Mouse (Mus musculus) embryonic facial prominence, embryonic 13.5 days (tissue): Measurements from ENCODE around the gene Slc39a13. TPM values are rescaled to one million over a fixed set of nuclear protein-coding genes. Genes with fewer than 3 reads are reported as not detected.
"Not testable (repeated sequence)": the region's sequence is repeated elsewhere in the genome, so short reads cannot be mapped to it uniquely, and the experiment has no call there.

Experiments
- ATAC-seq: fragments of 200-750 bp; cut with Nextera tagmentation; 2 replicates; pipeline ENCODE4 v1.8.0; 2017; ENCODE audit warnings: low read depth; ENCODE audit not compliant: insufficient number of reproducible peaks, insufficient read depth, low FRiP score, low TSS enrichment
- H3K27ac ChIP-seq: fragments of 300-500 bp; sonication (generic); 2 replicates; pipeline ENCODE4 v1.5.1; 2015; ENCODE audit warnings: moderate library complexity, mild to moderate bottlenecking, inconsistent platforms
- H3K27me3 ChIP-seq: fragments of 300-500 bp; sonication (generic); 2 replicates; pipeline ENCODE4 v1.6.1; 2015; ENCODE audit warnings: mild to moderate bottlenecking, inconsistent platforms
- H3K36me3 ChIP-seq: fragments of 300-500 bp; sonication (generic); 2 replicates; pipeline ENCODE4 v1.6.1; 2015; ENCODE audit warnings: mild to moderate bottlenecking, inconsistent platforms
- H3K4me1 ChIP-seq: fragments of 300-500 bp; sonication (generic); 2 replicates; pipeline ENCODE4 v1.6.1; 2015; ENCODE audit warnings: inconsistent platforms
- H3K4me2 ChIP-seq: fragments of 300-500 bp; sonication (generic); 2 replicates; pipeline ENCODE4 v1.6.1; 2015; ENCODE audit warnings: moderate library complexity, mild to moderate bottlenecking, inconsistent platforms
- H3K4me3 ChIP-seq: fragments of 300-500 bp; sonication (generic); 2 replicates; pipeline ENCODE4 v1.5.1; 2015; ENCODE audit warnings: mild to moderate bottlenecking, inconsistent platforms
- H3K9ac ChIP-seq: fragments of 300-500 bp; sonication (generic); 2 replicates; pipeline ENCODE4 v1.6.1; 2015; ENCODE audit warnings: mild to moderate bottlenecking, inconsistent platforms
- H3K9me3 ChIP-seq: fragments of 300-500 bp; sonication (generic); 2 replicates; pipeline ENCODE4 v1.6.1; 2016; ENCODE audit warnings: inconsistent platforms
- WGBS: fragments of 180-500 bp; shearing (Covaris S2); methylation state at CpG from one replicate; pipeline ENCODE4 v1.1.7; 2015; ENCODE audit warnings: mixed read lengths; 5-methylcytosine and 5-hydroxymethylcytosine counted together
- polyA plus RNA-seq: library from polyadenylated mRNA; unstranded; fragments of >200 nt; fragmentation: Nextera tagmentation; extraction: Ambion mirVana; gene quantifications from 2 replicates; pipeline ENCODE4 v1.2.1, GENCODE M21; 2015

Slc39a13 gene
- polyA plus RNA-seq, 1 experiment from 2014 or later: 64.3 TPM

DNA sequence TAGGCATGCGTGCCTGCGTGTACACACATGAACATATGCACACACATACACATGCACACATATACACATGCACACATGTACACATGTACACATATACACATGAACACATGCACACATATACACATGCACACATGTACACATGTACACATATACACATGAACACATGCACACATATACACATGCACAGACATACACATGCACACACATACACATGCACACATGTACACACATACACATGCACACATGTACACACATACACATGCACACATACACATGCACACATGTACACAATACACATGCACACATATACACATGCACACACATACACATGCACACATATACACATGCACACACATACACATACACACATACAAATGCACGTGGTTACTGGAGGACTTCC lies 41.6 kb upstream of the Slc39a13 start:
- WGBS: 83% methylated on average over 3 of the region's 3 CpGs
- H3K9ac ChIP-seq, H3K9me3 ChIP-seq, H3K4me1 ChIP-seq, H3K4me2 ChIP-seq, H3K4me3 ChIP-seq, ATAC-seq, H3K27ac ChIP-seq, H3K36me3 ChIP-seq: not testable (repeated sequence)
- H3K27me3 ChIP-seq: peaks cover 14% of the 10 kb centered on the region

GRCm38 (mm10) chr2:91110429-91110828 lies 40.2 kb upstream of the Slc39a13 start:
- H3K4me2 ChIP-seq: no peak overlapping the region
- no peak overlapping the region for H3K9ac ChIP-seq
- H3K4me3 ChIP-seq: no peak overlapping the region
- ATAC-seq: no peak
- H3K9me3 ChIP-seq: no peaks in the 10 kb centered on the region
- H3K36me3 ChIP-seq: no peaks in the 10 kb centered on the region
- H3K27me3 ChIP-seq: peaks cover 4% of the 10 kb centered on the region
- 76% methylated on average over 6 of the region's 6 CpGs for WGBS
- H3K27ac ChIP-seq: no peak overlapping the region
- 0 out of 2 replicates have a peak, but pooled peaks cover 6% of the 10 kb centered on the region for H3K4me1 ChIP-seq

DNA sequence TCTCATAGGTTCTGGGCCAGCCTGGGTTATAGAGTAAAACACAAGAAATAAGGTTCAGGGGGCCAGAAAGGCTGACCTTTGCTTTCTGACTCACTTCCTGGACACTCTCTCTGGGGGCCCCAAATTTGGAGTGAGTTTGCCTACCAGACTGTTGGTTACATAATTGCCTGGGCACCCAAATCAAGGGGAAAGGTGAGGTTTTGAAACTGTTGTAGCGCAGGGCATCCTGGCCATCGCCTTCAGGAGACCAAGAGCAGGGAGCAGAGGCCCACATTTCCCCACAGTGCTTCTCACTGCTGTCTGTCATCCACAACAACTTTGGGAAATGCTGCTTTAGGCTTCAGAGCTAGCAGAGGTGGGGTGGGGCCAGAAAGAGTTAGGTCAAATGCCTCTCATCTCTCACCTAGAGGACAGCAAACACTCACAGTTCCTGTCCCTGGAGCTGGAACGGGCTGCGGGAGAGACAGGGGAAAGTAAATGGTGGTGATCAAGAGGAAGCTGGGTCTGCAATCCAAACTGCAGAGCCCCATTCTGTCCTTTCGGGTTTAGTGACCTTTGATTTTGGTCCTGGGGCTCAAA lies 39.7 kb upstream of the Slc39a13 start:
- Histone ChIP-seq H3K9ac (no peak overlapping the region), H3K4me2 (no peak overlapping the region), H3K27ac (no peak overlapping the region), H3K36me3 (no peaks in the 10 kb centered on the region), H3K4me3 (no peak overlapping the region), H3K9me3 (no peaks in the 10 kb centered on the region), H3K27me3 (peaks cover 3% of the 10 kb centered on the region; the same call in 1 of the 2 replicates), H3K4me1 (0 out of 2 replicates have a peak, but pooled peaks cover under 1% of the 10 kb centered on the region)
- 87% methylated on average over 5 of the region's 5 CpGs for WGBS
- no peak for ATAC-seq

- no peak overlapping the region for H3K4me2 ChIP-seq
- H3K4me1 ChIP-seq: no peaks in the 10 kb centered on the region
- ATAC-seq: no peak
- H3K27ac ChIP-seq: no peak overlapping the region
- no peaks in the 10 kb centered on the region for H3K36me3 ChIP-seq
- H3K27me3 ChIP-seq: no peaks in the 10 kb centered on the region
- H3K4me3 ChIP-seq: no peak overlapping the region
- H3K9ac ChIP-seq: no peak overlapping the region
- 83% methylated on average over 5 of the region's 5 CpGs for WGBS
- no peaks in the 10 kb centered on the region for H3K9me3 ChIP-seq
Measured at GRCm38 (mm10) chr2:91109241-91109640, 39.0 kb upstream of the Slc39a13 start.

DNA sequence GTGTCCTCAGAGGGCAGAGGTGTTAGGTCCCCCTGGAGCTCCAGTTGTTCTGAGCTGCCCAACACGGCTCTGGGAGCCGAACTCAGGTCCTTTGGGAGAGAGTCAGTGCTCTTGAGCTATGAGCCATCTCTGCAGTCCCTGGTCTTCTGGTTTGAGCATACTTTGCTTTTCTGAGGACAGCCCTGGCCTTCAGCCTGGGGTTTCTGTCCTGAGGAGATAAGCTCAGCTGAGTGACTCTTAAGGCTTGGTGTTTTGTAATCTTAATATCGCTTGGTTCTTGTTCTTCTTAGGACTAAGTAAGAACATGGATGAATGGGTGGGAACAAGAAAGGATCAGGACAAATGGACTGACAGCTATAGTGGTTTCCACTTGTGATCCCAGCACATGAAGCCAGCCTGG lies 37.9 kb upstream of the Slc39a13 start:
- Histone ChIP-seq H3K27ac (no peak overlapping the region), H3K36me3 (no peaks in the 10 kb centered on the region), H3K9me3 (no peaks in the 10 kb centered on the region), H3K4me3 (no peak overlapping the region), H3K4me1 (no peaks in the 10 kb centered on the region), H3K4me2 (no peak overlapping the region), H3K9ac (no peak overlapping the region), H3K27me3 (no peaks in the 10 kb centered on the region)
- 82% methylated on average over 3 of the region's 3 CpGs for WGBS
- no peak for ATAC-seq

DNA sequence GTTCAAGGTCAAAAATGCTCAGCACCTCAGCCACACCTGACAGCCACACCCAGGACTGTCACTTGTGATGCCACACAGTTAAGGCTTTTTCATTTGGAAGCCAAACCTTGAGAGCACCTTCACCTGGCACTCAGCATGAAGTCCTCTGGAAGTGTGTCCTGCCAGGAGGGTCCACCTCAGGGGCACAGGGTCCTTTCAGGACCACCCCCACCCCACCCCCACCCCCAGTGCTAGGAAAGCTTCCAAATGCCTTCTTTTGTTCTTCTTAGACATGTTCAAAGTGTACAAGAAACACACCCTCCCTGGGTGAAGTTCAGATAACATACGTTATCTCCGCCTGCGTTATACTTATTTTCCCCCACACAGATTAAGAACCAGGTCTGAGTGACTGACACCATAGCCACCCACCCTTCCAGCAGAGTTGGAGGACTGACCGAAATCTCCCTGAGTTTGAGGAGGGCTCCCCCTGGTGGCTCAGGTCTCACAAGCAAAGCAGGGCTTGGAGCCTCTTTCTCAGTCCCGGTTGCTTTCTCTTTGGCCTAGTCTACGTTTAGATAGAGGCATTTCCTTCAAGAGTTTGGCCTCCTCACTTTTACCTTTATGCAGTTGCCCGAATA lies 31.0 kb upstream of the Slc39a13 start:
- 7% methylated on average over 7 of the region's 7 CpGs for WGBS
- Histone ChIP-seq H3K4me2 (no peak overlapping the region), H3K9ac (0 out of 2 replicates have a peak overlapping the region, but pooled peaks have one; percentile 36), H3K9me3 (no peaks in the 10 kb centered on the region), H3K36me3 (no peaks in the 10 kb centered on the region), H3K27ac (no peak overlapping the region; the same call in 1 of the 2 replicates), H3K4me3 (no peak overlapping the region), H3K4me1 (no peaks in the 10 kb centered on the region), H3K27me3 (no peaks in the 10 kb centered on the region)
- peak; percentile 60; the same call in 1 of the 2 replicates for ATAC-seq

DNA sequence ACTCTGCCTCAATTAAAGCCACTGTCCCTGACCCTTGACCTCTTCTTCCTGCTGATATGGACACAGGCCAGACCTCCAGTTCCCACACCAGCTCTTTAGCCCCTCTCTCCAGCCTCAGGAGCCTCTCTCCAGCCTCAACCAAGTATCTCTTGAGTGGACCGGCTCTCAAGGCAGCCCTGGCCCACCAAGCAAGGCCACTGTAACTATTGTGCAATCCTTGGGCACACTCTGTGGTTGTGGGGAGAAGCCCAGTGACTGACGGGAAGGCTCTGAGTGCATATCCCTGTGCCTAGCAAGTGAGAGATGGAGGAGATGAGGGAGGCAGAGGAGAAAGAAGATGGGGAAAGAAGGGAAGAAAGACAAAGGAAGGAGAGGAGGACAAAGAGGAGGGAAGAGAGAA lies 27.9 kb upstream of the Slc39a13 start:
- 83% methylated on average over 2 of the region's 2 CpGs for WGBS
- ATAC-seq: no peak

GRCm38 (mm10) chr2:91097015-91097414 lies 26.8 kb upstream of the Slc39a13 start:
- Histone ChIP-seq H3K36me3 (no peaks in the 10 kb centered on the region), H3K4me1 (no peaks in the 10 kb centered on the region), H3K4me2 (no peak overlapping the region), H3K4me3 (no peak overlapping the region), H3K27ac (no peak overlapping the region), H3K9me3 (no peaks in the 10 kb centered on the region), H3K27me3 (no peaks in the 10 kb centered on the region), H3K9ac (peak overlapping the region; percentile 27; the same call in 1 of the 2 replicates)
- WGBS: 88% methylated on average over 10 of the region's 10 CpGs
- ATAC-seq: no peak

More for the DNA sequence above, 27.9 kb upstream of the Slc39a13 start:
- Histone ChIP-seq H3K36me3 (no peaks in the 10 kb centered on the region), H3K9me3 (no peaks in the 10 kb centered on the region), H3K9ac (no peak overlapping the region), H3K4me3 (no peak overlapping the region), H3K27ac (no peak overlapping the region), H3K4me1 (no peaks in the 10 kb centered on the region), H3K4me2 (no peak overlapping the region), H3K27me3 (no peaks in the 10 kb centered on the region)

DNA sequence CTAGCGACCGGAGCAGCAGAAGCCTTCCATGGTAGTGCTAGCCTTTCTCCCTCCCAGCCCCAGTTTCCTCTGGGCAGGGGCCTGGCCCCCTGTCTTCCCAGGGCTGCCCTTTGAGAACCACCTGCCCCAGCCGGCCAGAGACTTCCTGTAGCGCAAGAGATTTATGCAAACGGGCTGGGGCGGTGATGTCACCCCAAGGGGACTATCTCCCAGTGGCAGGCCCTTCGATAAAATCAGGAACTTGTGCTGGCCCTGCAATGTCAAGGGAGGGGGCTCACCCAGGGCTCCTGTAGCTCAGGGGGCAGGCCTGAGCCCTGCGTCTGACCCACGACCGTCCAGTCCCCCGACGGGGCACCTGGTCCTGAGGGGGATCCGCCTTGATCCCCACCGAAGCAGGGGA lies 26.3 kb upstream of the Slc39a13 start:
- Histone ChIP-seq H3K36me3 (no peaks in the 10 kb centered on the region), H3K27me3 (no peaks in the 10 kb centered on the region), H3K4me3 (no peak overlapping the region), H3K4me1 (no peaks in the 10 kb centered on the region), H3K4me2 (no peak overlapping the region), H3K9ac (peak overlapping the region; percentile 27; the same call in 1 of the 2 replicates), H3K27ac (no peak overlapping the region), H3K9me3 (no peaks in the 10 kb centered on the region)
- no peak for ATAC-seq
- 70% methylated on average over 14 of the region's 14 CpGs for WGBS

- no peak for ATAC-seq
- Histone ChIP-seq H3K9me3 (no peaks in the 10 kb centered on the region), H3K4me1 (no peaks in the 10 kb centered on the region), H3K36me3 (no peaks in the 10 kb centered on the region), H3K4me3 (no peak overlapping the region), H3K4me2 (no peak overlapping the region), H3K27me3 (no peaks in the 10 kb centered on the region), H3K27ac (no peak overlapping the region), H3K9ac (no peak overlapping the region)
- 72% methylated on average over 6 of the region's 6 CpGs for WGBS
Measured at GRCm38 (mm10) chr2:91090827-91091226, 20.6 kb upstream of the Slc39a13 start.

- Histone ChIP-seq H3K27me3 (no peaks in the 10 kb centered on the region), H3K9me3 (no peaks in the 10 kb centered on the region), H3K4me3 (no peak overlapping the region), H3K4me1 (no peaks in the 10 kb centered on the region), H3K9ac (no peak overlapping the region), H3K27ac (no peak overlapping the region), H3K4me2 (no peak overlapping the region), H3K36me3 (no peaks in the 10 kb centered on the region)
- WGBS: 78% methylated on average over 6 of the region's 6 CpGs
- no peak for ATAC-seq
Measured at GRCm38 (mm10) chr2:91090208-91090607, 20.0 kb upstream of the Slc39a13 start.

DNA sequence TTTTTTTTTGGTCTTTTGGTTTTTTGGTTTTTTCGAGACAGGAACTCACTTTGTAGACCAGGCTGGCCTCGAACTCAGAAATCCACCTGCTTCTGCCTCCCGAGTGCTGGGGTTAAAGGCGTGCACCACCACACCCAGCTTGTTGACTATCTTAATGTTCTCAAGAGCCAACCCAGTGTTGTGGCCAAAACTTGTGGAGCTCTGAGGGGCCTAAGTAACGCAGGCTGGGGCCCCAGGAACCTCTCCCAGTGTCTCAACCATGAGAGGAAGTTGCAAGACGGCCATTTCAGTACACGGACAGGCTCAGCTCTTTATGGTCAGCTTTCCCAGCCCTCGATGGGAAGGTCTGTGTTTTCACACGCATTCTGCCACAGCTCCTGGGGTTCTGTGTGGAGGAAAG lies 18.8 kb upstream of the Slc39a13 start:
- Histone ChIP-seq H3K9ac (no peak overlapping the region), H3K4me3 (no peak overlapping the region), H3K27ac (no peak overlapping the region), H3K36me3 (no peaks in the 10 kb centered on the region), H3K9me3 (no peaks in the 10 kb centered on the region), H3K4me1 (no peaks in the 10 kb centered on the region), H3K4me2 (no peak overlapping the region), H3K27me3 (no peaks in the 10 kb centered on the region)
- WGBS: 76% methylated on average over 9 of the region's 9 CpGs
- ATAC-seq: no peak
